Mouse (Mus musculus) liver, embryonic 14.5 days (tissue): ENCODE data around the gene Clasp1. TPM values are rescaled to one million over a fixed set of nuclear protein-coding genes. Genes with fewer than 3 reads are reported as not detected.

Experiments
- ATAC-seq: fragments of 200-750 bp; cut with Nextera tagmentation; 2 replicates; pipeline ENCODE4 v1.8.0; 2017; ENCODE audit warnings: moderate number of reproducible peaks, mild to moderate bottlenecking, moderate library complexity; ENCODE audit not compliant: insufficient read depth
- DNase-seq, 3 experiments: peaks; one replicate each; pipeline ENCODE4 v3.0.0-alpha.2; 2012 to 2013; ENCODE audit warnings: low read depth in 3 of 3, low spot score in 3 of 3
- H3K27ac ChIP-seq: fragments of 300-500 bp; sonication (generic); 2 replicates; pipeline ENCODE4 v1.5.1; 2014; ENCODE audit warnings: moderate library complexity, mild to moderate bottlenecking, control low read depth, inconsistent platforms
- H3K27me3 ChIP-seq: fragments of 300-500 bp; sonication (generic); 2 replicates; pipeline ENCODE4 v1.6.1; 2014; ENCODE audit warnings: mild to moderate bottlenecking, low read length, moderate library complexity; ENCODE audit not compliant: control insufficient read depth, insufficient read depth
- H3K36me3 ChIP-seq: fragments of 300-500 bp; sonication (generic); replicated peaks from 2 replicates; pipeline ENCODE4 v1.6.1; 2014; ENCODE audit warnings: low read depth; ENCODE audit not compliant: control insufficient read depth, insufficient read depth
- H3K4me1 ChIP-seq, 2 experiments: fragments of 200-500 bp in 1 of 2; fragments of 300-500 bp in 1 of 2; sonication (generic) in 1 of 2; replicated peaks; 2 replicates each; pipeline ENCODE4 v1.6.1; 2012 to 2014; ENCODE audit warnings: antibody characterized with exemption in 1 of 2, inconsistent platforms in 1 of 2, low read length in 1 of 2; ENCODE audit not compliant: control insufficient read depth in 2 of 2, insufficient read depth in 2 of 2
- H3K4me2 ChIP-seq: fragments of 300-500 bp; sonication (generic); 2 replicates; pipeline ENCODE4 v1.6.1; 2014; ENCODE audit warnings: low read depth, mild to moderate bottlenecking, control low read depth, moderate library complexity
- H3K4me3 ChIP-seq, 2 experiments: fragments of 200-500 bp in 1 of 2; fragments of 300-500 bp in 1 of 2; sonication (generic) in 1 of 2; 2 replicates each; pipeline ENCODE4 v1.5.1; 2012 to 2014; ENCODE audit warnings: low read depth in 2 of 2, low read length in 2 of 2, mild to moderate bottlenecking in 2 of 2, control low read depth in 1 of 2, inconsistent platforms in 1 of 2, moderate library complexity in 1 of 2; ENCODE audit not compliant: insufficient read depth in 1 of 2
- H3K9ac ChIP-seq: fragments of 300-500 bp; sonication (generic); replicated peaks from 2 replicates; pipeline ENCODE4 v1.6.1; 2014; ENCODE audit warnings: mild to moderate bottlenecking, control low read depth, moderate library complexity
- H3K9me3 ChIP-seq: fragments of 300-500 bp; sonication (generic); 2 replicates; pipeline ENCODE4 v1.6.1; 2016; ENCODE audit warnings: low read length, mixed read lengths; ENCODE audit not compliant: control insufficient read depth
- CTCF ChIP-seq: IDR thresholded peaks from 2 replicates; pipeline ENCODE4 v1.5.1; 2016; ENCODE audit warnings: antibody characterized with exemption, low read depth, control low read depth
- EP300 ChIP-seq: IDR thresholded peaks from 2 replicates; pipeline ENCODE4 v1.6.1; 2016; ENCODE audit warnings: antibody characterized with exemption, low read depth
- WGBS: fragments of 180-500 bp; shearing (Covaris S2); extraction: QIAGEN DNeasy Blood & Tissue Kit; methylation state at CpG from one replicate; pipeline ENCODE4 v1.1.7; 2014; ENCODE audit not compliant: insufficient replicate concordance; 5-methylcytosine and 5-hydroxymethylcytosine counted together
- polyA plus RNA-seq, 2 experiments: library from polyadenylated mRNA; depleted of rRNA in 1 of 2; stranded (reverse) in 1 of 2; unstranded in 1 of 2; fragments of >200 nt; fragmentation: Nextera tagmentation in 1 of 2; extraction: Ambion mirVana in 1 of 2; gene quantifications; 2 replicates each; pipeline versions ENCODE4 v1.2.1 to v1.2.3; 2012 to 2014

Clasp1 gene
- polyA plus RNA-seq, 2 experiments, result 6.5 to 8.8 TPM

DNA sequence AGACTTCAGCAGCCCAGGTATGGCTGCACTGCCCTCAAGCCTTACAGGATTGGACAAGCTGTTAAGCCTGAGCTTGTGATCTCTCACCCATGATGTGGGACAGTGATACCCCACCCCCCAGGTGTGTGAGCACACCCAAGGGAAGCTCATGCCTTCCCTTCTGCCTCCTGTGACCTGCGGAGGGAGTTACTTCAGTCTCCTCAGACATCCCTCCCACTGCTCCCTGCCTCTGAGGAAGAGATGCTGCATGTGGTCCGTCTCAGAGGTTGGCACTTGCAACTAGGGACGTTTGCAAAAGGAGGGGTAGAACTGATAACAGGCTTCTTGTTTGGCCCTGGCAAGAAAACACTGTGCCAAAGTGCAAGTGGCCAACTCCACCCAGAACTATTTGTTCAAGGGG lies 234.0 kb downstream of the Clasp1 start:
- no peak for DNase-seq
- H3K4me3 ChIP-seq, result no peak overlapping the region
- H3K36me3 ChIP-seq, result no peaks in the 10 kb centered on the region
- 42% methylated on average over 3 of the region's 3 CpGs for WGBS
- H3K27ac ChIP-seq, result no peak overlapping the region
- TF ChIP-seq EP300 (no peak), CTCF (no peak)
- H3K4me1 ChIP-seq, result no peaks in the 10 kb centered on the region
- H3K9ac ChIP-seq, result no peak overlapping the region
- no peaks in the 10 kb centered on the region for H3K9me3 ChIP-seq
- no peak for ATAC-seq
- no peak overlapping the region for H3K4me2 ChIP-seq
- H3K27me3 ChIP-seq, result peaks cover 6% of the 10 kb centered on the region

DNA sequence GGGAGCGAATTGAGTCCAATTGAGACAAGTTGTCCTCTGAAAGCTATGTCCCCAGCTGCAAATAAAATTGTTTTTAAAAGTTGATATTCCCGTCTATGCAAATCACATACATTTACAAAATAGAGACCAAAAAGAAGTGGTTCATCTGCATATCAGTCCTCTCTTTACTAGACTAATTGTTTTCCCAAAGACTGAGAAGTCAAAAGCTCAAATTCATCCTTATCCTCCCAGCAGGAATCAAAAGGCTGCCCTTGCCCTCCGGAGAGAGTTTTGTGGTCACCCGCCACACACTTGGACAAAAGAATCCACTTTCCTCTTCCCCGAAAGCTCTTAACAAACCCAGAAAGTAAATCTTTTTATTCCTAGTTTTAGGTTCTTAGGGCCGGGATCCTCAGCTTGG lies 236.6 kb downstream of the Clasp1 start:
- 34% methylated on average over 6 of the region's 6 CpGs for WGBS
- Histone ChIP-seq H3K36me3 (no peaks in the 10 kb centered on the region), H3K4me2 (no peak overlapping the region), H3K4me1 (no peaks in the 10 kb centered on the region), H3K27me3 (peaks cover 6% of the 10 kb centered on the region), H3K4me3 (no peak overlapping the region), H3K27ac (no peak overlapping the region), H3K9ac (no peak overlapping the region), H3K9me3 (no peaks in the 10 kb centered on the region)
- DNase-seq (no peak), ATAC-seq (no peak)
- TF ChIP-seq CTCF (no peak), EP300 (no peak)

DNA sequence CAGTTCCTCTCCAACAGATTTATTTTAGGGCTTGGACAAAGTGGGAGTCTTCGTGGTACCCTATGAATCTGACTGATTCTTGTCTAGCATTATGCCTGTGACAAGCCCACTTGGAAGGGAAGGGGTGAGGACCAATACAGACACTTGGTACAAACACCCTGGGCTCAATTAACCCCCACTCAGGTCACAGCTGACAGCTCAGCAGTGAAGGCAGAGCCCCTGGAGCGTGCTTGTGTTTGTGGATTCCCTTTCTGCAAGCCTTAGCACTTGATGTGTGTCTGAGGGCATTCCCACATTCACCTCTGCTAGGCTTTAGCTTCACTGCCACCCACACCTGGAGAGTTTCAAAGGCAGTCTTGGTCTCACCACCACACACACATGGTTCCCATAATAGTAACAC lies 237.1 kb downstream of the Clasp1 start:
- no peak overlapping the region for H3K27ac ChIP-seq
- no peak for DNase-seq
- H3K9me3 ChIP-seq, result no peaks in the 10 kb centered on the region
- WGBS, result 26% methylated on average over 2 of the region's 2 CpGs
- peaks cover 6% of the 10 kb centered on the region for H3K27me3 ChIP-seq
- no peaks in the 10 kb centered on the region for H3K36me3 ChIP-seq
- no peak overlapping the region for H3K4me3 ChIP-seq
- H3K9ac ChIP-seq, result no peak overlapping the region
- H3K4me1 ChIP-seq, result no peaks in the 10 kb centered on the region
- TF ChIP-seq EP300 (no peak), CTCF (no peak)
- no peak for ATAC-seq
- no peak overlapping the region for H3K4me2 ChIP-seq

DNA sequence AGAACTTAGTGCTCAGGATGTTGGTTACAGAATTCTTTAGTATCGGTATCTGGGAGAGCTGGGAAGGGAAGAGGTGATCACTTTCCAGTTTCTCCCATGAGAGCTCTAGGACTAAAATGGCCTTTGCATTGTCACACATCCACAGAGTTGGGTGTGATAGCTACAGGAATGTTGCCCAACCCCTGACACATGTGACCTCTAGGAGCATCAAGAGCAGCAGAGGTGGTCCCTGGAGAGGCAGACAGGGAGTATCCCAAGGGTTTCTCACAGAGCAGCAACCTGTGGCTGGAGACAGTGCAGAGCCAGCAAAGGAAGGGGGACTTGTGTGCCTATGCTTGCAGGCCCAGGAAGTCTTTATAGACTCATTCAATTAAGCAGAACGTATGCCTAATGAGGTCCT lies 237.6 kb downstream of the Clasp1 start:
- no peak for DNase-seq
- no peaks in the 10 kb centered on the region for H3K4me1 ChIP-seq
- H3K27ac ChIP-seq, result no peak overlapping the region
- no peak overlapping the region for H3K4me2 ChIP-seq
- H3K27me3 ChIP-seq, result peaks cover 6% of the 10 kb centered on the region
- no peak overlapping the region for H3K4me3 ChIP-seq
- H3K9ac ChIP-seq, result no peak overlapping the region
- no peaks in the 10 kb centered on the region for H3K36me3 ChIP-seq
- no peak for ATAC-seq
- 64% methylated on average over 2 of the region's 2 CpGs for WGBS
- TF ChIP-seq CTCF (no peak), EP300 (no peak)
- no peaks in the 10 kb centered on the region for H3K9me3 ChIP-seq

DNA sequence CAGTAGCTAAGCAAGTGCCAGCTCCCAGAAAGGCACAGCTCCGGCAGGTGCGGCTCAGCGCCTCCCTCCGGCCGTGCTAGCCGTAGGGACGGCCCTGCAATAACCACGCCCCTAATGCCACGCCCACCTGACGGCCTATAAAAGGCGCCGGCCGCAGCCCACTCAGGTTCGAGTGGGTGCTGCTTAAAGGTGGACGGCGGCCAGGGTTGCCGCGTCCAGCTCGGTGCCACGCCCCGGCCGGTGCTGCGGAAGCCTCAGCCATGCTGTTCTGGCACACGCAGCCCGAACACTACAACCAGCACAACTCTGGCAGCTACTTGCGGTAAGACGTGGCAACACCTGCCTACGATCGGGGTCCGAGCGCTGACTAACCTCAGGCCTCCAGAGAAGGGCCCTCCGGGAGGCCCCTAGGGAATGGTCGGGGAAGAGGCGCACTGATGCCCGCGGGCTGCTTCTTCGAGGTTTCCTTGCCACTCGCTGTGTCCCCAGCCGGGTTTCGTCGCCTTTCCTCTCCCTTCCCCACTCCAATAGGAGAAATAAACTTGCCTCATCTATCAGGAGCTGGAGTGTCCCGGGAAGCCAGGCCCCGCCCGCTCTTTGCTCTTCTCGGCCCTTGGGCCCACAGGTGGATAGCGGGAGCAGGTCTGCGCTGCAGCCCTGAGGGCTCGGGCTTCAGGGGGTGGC lies 239.1 kb downstream of the Clasp1 start, which contains the start of gene Tfcp2l1:
Gene Tfcp2l1, plus strand, starts transcription at position 165 of the 684 bp plus-strand sequence.
- H3K9ac ChIP-seq, result no peak within 1 kb of the TSS
- TF ChIP-seq EP300, result no peak
- TF ChIP-seq CTCF, result peak; percentile 50; the same call in 1 of the 2 replicates
- peak; percentile 78 for ATAC-seq
- H3K27ac ChIP-seq, result no peak within 1 kb of the TSS
- DNase-seq, result peak; percentile 35 to 41 (median 38)
- no peaks in the 10 kb centered on the region for H3K9me3 ChIP-seq
- H3K4me2 ChIP-seq, result peak within 1 kb of the TSS; percentile 47
- no peaks in the 10 kb centered on the region for H3K36me3 ChIP-seq
- H3K4me3 ChIP-seq, result peak within 1 kb of the TSS; percentile 42
- under 1% methylated on average over 48 of the region's 48 CpGs for WGBS
- H3K27me3 ChIP-seq, result peaks cover 6% of the 10 kb centered on the region
- H3K4me1 ChIP-seq, result no peaks in the 10 kb centered on the region
